Mouse (Mus musculus) right cerebral cortex, postnatal 10 days (tissue): Measurements from ENCODE around the gene Mapk10.

Source experiments
- DNase-seq, 2 experiments: peaks; one replicate each; pipeline ENCODE4 v3.0.0; 2021; ENCODE audit warnings: low spot score in 2 of 2

Gene Mapk10

DNA sequence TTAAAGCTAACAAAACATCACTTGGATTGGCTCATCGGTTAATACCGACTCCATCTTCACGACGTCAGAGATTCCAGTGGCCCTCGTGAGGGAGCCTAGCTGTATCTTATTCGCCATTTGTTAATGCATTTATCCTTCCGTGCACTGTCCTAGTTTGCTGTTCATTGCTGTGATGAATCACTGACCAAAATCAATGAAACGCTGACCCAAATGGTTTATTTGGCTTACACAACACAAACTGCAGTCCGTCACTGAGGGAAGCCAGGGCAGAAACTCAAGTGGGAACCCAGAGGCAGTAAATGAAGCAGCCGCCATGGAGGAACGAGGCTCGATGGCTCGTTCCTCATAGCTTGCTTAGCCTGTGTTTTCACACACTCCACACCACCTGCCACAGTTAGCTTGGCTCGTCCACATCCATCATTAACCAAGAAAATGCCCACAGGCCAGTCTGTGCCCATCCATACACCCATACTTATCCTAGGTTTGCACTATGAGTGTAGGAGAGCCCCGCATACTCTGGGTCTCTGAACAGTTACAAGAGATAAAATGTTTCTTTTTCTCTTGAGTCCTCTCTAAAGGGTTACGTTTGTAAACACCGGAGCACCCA is 140.0 kb downstream of the Mapk10 start:
- no peak for DNase-seq

DNA sequence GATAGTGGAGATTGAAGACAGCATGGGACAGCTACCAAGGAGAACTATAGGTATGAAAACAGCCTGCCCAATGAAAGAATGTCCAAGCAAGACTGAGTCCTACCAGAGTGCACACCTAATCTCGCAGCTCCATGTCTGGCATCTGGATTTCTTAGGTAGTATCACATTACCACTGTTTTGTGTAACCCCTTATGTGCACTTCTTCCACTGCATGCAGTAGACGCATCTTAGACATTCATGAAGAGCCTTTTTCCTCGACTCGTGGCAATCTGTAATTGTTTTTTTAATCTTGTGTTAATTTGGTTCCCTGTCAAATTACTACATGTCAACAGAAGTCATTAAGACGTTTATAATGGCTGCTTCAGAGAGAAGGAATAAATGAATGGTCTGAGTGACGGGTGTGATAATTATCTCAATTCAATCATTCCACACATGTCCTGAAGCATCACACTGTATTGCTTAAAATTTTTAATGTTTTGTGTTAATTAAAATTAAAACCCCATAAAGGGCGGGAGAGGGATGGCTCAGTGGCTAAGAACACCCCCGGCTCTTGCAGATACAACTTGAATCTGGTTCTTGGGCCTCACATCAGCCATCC is 160.7 kb downstream of the Mapk10 start:
- DNase-seq, result no peak

DNA sequence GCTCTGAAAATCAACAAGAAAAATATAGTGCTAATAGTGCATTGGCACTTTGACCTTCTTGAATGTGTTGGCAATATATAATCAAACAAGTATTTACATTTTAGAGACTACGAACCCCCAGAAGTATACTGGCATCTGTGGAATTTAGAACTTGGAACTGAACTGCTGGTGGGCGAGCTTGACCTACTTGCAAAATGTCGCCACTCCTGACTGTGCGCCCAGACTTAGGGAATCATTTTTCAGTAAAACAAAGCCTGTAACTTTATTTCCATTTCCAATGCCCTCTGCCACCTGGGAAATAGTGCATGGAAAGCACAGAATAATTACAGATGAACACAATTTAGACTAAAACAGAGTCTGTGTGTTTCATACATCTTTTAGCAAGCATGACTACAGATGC is 163.1 kb downstream of the Mapk10 start:
- DNase-seq, result no peak

DNA sequence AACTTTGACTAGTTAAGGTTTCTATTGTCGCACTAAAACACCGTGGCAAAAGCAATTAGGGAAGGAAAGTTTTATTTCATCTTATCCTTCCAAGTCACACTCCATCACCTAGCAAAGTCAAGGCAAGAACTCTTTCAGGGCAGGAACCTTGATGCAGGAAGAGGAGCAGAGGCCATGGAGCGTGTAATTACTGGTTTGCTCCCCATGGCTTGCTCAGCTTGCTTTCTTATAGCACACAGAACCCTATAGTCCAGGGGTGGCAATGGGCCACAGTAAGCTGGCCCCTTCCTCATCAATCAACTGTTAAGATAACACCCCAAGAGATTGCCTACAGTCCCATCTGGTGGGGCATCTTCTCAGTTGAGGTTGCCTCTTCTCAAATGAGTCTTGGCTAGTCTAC is 173.4 kb downstream of the Mapk10 start:
- DNase-seq, result no peak

DNA sequence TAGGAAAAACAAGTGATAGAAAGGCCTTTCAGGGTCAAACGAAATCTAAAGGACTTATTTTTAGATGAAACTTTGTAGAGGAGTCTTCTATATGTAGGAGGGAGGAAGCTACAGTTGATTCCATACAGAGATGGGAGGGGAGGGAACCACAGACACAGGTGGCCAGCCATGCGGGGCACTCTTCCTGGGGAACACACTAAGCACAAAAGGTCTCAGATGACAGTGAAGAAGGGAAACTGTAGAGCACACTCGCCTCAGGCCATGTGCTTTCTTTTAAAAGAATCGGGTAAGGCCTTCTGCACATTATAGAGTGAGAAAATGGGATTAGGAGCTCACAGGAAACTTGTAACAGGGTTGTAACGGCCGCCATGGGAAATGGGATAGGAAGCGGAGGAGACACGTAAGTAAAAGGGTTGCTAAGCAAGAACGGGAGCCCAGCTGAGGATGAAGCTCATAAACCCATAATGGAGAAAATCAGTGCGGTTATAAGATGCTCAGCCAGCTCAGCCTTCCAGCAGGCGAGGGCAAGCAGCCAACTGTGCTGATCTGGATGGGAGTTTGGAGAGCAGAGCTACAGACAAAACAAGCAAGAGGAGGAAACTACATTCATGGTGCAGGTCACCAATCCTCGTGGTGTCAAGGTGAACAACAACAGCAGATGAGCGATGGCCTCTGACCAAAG is 182.1 kb downstream of the Mapk10 start:
- DNase-seq, result peak; percentile 74 to 78

DNA sequence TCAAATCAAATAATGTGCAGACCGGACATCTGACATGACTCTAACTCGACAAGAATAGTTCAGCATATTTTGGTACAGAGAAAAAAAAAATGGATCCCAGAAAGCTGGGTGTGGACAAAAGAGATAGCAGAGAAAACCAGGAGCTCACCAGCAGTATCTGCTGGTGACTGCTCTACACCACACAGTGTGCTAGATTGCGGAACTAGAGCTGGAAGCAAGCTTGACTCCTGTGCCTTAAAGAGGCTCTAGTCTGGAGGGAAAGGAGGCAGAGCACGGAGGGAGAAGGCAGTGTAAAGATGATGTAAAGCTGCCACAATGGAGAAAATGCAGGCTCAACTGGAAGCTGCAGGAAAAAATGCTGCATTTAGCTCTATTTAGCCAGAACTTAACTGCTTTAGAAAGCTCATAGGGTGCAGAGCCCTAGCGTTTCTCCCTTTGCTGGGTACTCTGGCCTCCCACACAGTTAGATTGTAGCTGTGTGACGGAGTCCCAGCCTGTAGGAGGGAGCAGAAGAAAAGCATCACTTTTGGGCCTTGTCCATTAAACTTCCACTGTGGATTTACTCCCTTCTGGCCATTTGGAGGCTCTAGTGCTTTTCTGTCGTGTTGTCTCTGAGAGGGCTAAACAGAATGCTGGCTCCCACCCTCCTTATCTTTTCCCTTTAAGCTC is 188.5 kb downstream of the Mapk10 start:
- DNase-seq, result peak; percentile 38 to 52

DNA sequence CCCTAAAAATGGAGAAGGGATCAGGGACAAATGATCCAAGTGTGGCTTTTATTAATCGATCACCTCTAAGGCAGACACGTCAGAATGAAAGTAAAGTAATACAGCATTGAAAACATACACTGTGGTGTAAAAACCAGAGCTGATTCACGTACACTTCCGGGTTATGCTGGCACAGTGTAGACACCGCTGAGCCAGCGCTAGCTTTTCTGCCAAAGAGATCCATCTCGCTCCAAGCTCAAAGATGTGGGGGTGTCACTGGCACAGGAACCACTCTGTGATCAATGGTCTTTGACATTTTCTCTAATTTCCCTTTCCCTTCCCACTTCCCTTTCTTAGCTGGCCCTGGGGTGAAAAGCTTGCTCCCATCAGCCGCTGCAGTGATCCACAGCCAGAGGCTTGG is 189.7 kb downstream of the Mapk10 start:
- DNase-seq, result peak in 1 of 2 experiments; percentile 54

DNA sequence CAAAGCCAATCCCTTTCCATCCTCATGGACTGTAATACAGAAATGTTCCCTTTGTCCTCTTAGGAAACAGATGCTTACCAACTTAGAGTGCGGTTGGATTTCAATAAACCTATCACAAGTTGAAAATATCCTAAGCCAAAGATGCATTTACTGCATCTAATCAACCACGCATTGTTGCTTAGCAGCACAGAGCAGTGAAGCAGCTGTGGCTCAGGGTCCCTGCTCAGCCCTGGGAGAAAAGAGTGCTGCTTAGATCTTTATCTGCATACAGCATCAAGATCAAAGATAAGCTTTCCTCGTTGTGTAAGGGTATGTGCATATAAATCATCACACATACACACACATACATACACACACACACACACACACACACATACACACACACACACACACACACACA is 190.2 kb downstream of the Mapk10 start:
- DNase-seq, result no peak

DNA sequence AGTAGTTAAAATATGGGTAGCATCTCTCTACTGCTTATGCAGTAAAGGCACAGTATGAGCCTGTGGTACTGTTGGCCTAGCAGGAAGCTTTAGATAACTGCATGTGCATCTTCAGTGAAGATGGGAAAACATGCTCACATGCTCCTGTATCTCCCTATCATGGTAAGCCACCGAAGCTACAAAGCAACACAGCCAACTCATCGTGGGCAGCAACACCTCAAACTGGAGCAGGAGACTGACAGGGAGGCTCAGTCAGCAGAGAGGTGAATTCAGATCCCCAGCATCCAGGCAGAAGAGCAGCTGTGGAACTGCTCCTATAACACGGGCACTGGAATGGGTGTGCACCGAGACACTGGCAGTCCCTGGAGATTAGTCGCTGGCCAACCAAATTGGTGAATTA is 191.0 kb downstream of the Mapk10 start:
- DNase-seq, result no peak

DNA sequence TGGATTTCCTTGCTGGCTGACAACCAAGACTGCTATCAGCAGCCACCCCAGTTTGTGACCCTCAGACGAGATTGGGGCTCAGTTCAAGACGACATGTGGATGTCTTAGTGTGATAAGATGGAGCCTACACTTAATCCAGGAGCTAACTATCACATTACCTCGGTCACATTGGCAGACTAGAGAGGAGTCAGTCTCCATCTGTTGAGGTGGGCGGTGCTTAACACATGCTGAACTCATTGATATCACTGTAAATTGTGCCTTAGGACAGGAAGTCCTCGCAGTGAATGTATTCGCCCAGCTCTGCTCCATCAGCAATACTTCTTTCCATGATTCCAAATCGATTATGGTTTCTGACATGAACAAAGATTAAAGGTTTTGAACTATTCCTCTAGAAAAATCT is 193.5 kb downstream of the Mapk10 start:
- DNase-seq, result no peak

DNA sequence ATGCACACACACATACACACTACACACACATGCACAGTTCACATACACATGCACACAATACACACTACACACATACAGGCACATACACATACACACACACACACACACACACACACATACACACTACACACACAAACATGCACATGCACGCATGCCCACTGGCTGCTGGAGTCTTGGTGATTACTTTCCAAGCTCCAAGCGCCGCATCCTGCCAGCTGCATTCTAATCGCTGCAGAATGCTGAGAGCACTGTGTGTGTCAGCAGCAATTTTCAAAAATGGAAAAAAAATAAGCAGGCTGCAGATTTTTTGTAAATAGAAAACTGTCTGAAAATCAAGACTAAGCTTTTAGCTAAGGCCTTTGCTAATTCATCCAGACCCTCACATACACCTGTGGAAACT is 196.8 kb downstream of the Mapk10 start:
- peak in 1 of 2 experiments; percentile 51 for DNase-seq

DNA sequence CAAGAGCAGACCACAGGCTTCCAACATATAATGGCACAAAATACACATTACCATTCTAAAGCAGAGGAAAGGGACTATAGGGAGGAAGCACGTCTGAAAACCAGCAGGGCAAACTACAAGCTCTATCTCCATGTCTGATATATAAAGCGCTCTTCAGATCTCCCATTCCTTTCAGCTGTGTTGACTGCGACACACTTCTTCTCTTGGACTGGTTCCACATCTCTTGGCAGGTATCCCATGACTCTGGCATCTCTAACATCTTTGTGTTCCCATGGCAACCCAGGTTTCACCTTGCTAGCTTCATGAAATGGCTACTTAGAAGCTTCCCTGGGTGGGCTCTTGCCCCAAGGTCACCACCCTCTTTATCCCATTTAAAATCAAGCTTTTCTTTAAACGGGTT is 202.2 kb downstream of the Mapk10 start:
- DNase-seq, result peak; percentile 80

DNA sequence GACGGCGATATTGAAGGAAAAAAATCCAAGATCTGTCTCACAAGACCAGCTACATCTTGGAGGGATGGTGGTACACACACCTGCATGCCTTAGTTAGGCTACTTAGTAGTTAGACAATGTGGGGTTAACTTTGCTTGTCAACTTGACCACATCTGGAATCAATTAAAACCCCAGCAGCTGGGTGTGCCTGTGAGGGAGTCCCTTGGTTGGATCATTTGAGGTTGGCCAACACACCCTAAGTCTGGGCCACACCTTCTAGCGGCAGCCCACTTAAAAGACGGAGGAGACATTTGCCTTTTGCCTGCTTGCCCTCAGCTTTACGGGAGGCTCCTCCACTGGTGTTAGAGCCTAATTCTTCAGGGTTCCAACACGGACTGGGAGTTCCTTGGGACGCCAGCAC is 209.0 kb downstream of the Mapk10 start:
- no peak for DNase-seq

DNA sequence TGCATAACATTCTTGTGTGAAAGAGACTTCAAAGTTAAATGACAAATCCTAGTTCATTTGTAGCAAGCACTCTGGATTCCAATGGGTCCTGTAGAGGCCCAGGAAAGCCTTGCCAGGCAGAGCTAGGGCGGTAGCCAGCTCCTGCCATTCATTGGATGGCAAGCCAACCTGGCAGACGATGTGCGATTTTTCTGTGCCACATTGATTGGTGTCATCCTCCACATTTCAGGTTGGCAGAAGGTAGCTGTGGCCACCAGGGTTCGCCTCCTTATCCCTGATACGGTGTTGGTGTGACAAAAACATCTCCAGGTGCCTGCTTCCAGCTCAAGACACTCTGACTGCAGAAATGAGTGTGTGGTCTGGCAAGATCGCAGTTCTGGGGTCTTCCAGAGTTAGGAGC is 210.6 kb downstream of the Mapk10 start:
- DNase-seq, result no peak

DNA sequence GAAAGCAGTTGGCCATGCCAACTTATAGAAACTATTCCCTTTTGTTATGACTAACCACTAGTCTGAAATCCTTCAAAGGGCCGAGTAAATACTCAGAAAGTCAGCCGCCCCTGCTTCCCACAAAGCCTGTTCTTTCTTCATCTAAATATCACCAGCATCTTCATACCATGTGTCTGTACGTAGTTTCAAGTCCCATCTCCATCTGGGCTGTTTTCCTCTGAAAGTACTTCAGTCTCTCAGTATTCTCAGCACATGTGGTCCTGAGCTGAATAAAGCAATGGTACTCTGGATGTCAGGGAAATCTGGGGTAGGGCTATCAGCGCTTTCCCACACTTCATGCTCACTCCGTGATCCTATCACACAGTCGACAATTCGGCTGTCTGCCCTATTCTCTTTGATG is 212.6 kb downstream of the Mapk10 start:
- peak in 1 of 2 experiments; percentile 18 for DNase-seq

DNA sequence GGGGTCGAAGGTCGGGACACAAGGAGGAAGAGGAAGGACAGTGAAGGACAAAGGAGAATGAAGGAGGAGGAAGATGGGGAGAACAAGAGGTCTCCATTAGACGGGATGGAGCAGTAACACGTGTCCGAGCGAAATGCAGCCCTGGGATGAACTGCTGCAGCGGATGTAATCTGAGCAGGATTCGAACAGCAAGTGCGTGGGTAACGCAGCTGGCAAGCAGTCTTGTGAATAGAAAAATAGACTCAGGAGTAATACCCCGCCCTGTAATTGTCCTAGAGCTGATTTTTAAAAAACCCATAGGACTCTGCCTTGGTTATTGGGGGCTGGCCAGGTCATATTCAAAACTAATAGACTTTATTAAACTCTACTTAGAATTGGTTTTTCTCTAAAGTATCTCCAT is 213.2 kb downstream of the Mapk10 start:
- no peak for DNase-seq

DNA sequence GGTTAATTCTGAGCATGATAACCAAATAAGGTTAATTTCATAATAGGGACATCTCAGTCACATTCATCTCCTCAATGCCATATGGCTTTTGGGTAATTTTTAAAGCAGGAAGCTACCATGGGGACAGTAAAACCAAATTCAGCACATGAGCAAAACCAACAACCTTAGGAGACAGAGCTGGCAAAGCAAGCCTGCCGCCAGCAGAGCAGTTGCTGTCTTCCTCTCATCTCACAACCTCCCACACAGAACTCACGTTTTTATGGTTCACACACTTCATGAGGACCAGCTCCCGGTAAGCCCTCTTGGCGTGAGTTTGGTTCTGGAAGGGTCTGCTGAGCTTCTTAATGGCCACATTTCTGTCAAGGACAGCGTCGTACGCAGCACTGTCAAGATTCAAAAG is 214.8 kb downstream of the Mapk10 start:
- peak in 1 of 2 experiments; percentile 20 for DNase-seq

DNA sequence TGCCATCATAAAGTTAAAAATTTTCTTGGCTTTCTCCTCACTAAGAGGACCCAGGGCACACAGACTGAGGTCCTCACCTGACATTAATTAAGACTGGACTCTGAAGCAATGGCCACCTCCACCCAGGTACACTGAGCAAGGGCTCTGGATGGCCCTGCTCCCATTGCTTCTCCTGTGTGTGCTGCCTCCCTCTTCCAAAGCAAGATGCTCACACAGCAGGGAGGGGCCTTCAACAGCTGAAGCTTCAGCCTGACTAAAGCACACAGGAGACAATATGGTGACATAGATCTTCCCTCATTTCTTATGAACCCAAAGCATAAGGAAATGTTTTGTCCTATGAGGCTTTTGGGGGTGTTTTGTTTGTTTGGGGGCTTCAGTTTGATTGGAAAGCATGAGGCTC is 215.2 kb downstream of the Mapk10 start:
- DNase-seq, result peak in 1 of 2 experiments; percentile 15

DNA sequence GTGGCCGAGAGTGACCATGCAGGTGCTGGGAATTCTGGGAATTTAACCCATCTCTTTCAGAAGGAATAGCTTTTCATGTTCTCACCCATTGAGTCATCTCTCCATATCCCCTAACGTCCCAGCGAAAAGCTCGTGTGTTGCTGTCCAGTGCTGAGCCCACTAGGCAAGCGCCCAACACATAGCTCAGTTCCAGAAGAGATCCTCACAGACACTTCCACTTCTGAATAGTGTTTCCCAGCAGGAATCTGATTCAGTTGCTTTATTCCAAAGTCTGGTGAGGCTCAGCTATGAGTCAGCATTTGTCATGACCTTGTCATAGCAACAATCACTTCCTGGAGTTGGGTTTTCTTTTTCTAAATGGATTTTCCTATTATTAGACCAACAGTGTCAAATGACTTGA is 217.2 kb downstream of the Mapk10 start:
- DNase-seq, result peak in 1 of 2 experiments; percentile 34

DNA sequence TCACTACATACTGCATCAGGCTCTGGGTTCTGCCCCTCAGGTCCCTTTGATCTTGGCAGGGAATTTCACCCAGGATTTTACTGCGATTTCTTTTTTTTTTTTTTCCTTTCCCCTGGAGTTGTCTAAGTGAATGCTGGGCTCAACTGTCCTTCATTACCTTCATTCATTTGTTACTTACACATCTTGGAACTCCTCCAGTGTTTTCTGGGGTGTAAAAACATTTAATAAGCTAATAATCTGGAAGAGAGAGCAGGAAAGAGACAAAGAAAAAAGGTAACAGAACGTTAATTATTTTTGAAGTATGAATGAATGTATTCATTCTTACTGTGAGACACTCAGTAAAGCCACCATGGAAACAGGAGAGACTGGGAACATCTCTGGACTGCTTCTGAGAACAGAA is 219.4 kb downstream of the Mapk10 start:
- peak in 1 of 2 experiments; percentile 1 for DNase-seq

DNA sequence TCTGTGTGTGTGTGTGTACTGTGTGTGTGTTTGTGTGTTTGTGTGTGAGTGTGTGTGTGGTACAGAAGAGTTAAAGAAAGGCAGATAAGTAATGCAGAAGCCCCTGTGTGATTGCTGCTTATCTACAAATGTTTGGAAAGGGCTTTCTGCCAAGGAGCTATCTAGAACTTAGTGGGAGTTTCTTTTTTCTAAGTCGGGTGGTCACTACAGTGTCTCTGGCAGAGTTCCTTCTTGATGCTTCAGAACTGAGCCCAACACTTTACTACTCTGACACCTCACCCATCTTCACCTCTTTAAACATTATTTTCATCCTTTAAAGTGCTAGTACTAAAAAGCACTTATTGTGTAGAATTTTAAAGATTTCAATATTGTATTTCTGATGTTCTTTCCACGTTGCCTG is 232.8 kb downstream of the Mapk10 start:
- DNase-seq, result no peak

DNA sequence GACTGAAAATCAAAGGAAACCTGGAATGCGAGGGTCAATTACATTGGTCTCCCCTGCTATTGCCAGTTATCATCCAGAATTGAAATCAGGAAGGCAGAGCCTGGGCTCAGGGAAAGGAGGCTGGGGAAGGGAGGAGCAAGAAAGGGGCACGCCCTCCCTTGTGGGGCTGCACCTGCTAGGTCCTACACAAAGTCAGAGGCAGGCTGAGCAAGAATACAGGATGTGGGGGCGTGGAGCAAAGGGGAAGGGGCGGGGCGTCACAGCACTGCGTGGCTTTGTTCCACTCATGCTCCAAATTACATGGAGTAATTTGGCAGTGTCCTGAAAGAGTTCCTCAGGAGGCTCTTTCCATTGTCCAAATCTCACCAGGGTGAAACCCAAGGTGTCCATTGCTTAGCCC is 234.0 kb downstream of the Mapk10 start:
- DNase-seq, result no peak

DNA sequence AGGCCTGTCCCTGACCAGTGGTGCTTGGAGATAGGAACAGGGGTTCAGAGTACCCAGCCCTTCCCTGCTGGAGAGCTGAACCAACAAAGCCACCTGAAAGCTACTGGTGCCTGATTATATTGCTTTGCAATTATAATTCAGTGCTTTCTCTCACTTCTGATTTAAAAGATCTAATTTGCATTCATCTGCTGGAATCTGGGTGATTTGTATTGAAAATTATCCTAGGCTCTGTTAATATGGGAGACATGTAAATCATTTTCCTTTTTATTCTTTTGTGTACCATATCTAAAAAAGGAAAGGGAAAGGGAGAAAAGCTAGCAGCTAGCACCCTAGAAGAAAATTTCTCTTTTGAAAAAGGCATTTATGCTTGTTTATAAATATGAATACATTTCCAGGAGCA is 234.6 kb downstream of the Mapk10 start:
- no peak for DNase-seq
